Mouse (Mus musculus) splenic B cell, adult 2 months (primary cell): ENCODE results near the gene D7Ertd443e.

ENCODE experiments used
- DNase-seq: peaks from one replicate; pipeline ENCODE4 v3.0.0-alpha.2; 2011; ENCODE audit warnings: low read depth, low spot score
- H3K27me3 ChIP-seq: 2 replicates; pipeline ENCODE4 v1.6.1; 2012; ENCODE audit warnings: mild to moderate bottlenecking, low read length, moderate library complexity, mixed read lengths; ENCODE audit not compliant: control insufficient read depth, poor library complexity, insufficient read depth, severe bottlenecking
- H3K36me3 ChIP-seq: 2 replicates; pipeline ENCODE4 v1.6.1; 2012; ENCODE audit warnings: mild to moderate bottlenecking, low read length, moderate library complexity, mixed read lengths; ENCODE audit not compliant: control insufficient read depth, poor library complexity, insufficient read depth, severe bottlenecking

D7Ertd443e gene

DNA sequence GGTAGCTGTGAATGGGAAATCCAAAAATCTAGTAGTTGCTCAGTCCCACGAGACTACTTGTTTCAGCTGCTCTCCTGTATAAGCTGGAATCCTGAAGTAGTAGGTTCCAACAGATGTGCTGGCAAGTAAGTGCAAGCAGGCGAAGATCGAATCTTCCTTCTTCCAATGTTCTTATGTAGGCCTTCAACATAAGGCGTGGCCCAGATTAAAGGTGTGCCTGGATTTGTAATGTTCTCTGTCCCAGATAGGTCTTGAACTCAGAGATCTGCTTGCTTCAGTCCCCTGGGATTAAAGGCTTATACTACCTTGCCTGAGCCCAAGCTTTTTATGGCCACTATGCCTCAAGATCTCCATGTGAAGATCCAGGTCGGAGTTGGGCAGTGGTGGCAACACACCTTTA is at the start of gene D7Ertd443e:
Gene D7Ertd443e, minus strand, starts transcription at position 101 of the 400 bp plus-strand sequence.
- Histone ChIP-seq H3K36me3 (no peaks in the 10 kb centered on the region), H3K27me3 (no peaks in the 10 kb centered on the region)
- no peak for DNase-seq

DNA sequence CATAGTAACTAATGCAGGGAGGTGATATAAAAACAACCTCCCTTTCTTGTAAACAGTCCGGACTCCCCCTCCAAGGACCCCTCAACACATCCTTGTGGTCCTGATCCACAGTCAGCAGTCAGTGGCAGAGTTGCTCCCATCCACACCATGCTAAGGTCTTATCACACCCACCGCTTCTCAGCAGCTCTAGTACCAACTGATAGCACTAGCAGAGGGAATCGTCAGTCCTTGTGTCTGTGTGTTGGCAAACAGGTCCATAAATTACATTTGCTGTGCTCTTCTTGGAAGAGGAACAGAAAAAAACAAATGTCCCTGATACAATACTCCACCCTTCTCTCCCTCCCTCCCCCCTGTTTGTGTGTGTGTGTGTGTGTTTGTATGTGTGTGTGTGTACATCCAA is 46.2 kb upstream of the D7Ertd443e start:
- Histone ChIP-seq H3K36me3 (no peaks in the 10 kb centered on the region), H3K27me3 (no peaks in the 10 kb centered on the region)
- no peak for DNase-seq

DNA sequence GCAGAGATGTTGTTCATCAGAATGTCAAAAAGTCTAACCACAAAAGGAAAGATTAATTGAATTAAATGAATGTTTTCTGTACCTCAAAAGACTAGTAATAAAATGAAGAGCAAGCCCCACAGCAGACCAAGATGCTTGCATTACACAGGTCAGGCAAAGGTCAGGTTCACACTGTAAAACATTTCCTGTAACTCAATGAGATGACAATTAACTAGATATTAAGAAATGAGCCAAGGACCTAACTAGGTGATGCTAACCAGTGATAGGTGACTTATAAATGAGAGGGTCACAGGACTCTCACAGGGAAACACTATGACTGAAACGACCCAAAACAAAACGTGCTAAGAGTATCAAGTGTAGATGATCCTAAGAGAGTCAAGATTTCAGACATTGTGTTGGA is 43.2 kb upstream of the D7Ertd443e start:
- Histone ChIP-seq H3K27me3 (no peaks in the 10 kb centered on the region), H3K36me3 (no peaks in the 10 kb centered on the region)
- DNase-seq = no peak

DNA sequence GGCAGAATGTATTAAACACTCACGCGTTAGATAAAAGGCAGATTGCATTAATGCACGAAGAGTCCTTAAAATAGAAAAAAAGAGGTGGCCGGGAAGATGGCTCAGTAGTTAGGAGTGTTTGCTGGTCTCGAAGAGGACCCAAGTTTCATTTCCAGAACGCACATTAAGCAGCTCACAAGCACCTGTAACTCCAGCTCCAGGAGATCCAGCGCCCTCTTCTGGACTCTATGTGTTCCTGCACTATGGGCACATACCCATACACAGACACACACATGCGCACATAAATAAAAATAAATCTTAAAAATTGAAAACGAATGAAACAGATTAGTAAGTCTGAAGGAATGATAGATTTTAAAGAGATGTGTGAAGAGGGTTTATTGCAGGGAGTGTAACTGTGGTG is 29.6 kb upstream of the D7Ertd443e start:
- no peaks in the 10 kb centered on the region for H3K36me3 ChIP-seq
- DNase-seq = no peak
- no peaks in the 10 kb centered on the region; the same call in 1 of the 2 replicates for H3K27me3 ChIP-seq

DNA sequence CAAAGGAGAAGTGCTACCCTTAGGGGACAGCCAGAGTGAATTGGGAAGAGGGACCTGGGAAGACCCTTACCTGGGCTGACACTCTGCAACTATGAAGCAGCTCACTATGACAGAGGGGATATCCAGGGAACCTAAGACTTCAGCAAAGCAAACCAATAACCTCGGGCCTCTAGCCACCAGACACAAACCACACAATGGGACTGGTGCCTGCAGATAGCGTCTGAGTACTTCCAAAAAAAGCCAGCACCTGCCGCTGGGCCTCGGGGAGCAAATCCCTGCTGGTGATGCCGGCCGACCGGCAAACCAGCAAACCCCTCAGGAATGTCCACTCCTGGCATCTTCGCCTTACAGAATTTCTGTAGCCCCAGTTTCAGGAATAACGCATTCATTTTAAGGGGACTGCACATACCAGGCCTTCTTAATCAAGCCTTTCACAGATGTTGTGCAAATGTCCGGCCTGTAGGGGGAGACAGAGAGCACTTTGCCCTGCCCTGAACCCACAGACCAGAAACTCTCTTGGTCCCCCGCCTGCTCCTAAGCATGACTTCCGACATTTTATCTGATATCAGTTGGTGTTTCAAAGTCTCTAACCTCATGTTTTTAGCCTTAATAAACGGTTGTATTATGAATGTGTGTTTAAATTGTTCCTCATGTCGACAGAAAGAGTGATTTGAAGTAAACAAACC is 28.7 kb upstream of the D7Ertd443e start:
- no peak for DNase-seq
- H3K36me3 ChIP-seq = no peaks in the 10 kb centered on the region

DNA sequence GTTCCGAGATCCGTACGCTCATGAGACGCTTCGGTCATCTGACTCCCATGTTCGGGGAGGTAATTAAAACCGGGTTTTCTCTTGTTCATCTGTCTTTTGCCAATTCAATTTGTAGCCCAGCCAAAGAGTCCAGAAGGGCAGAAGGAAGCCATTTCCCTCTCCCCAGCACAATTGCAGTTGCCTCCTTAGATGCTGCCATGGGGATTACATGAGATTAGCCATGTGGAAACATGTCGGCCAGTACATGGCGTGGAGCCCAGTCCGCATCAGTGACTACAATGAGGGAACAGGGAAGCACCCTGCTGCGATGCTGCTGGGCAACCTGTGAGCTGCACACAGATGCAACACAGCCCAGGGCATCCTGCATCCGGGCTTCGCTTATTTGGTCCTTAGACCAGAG is 23.2 kb upstream of the D7Ertd443e start:
- no peak for DNase-seq
- no peaks in the 10 kb centered on the region for H3K36me3 ChIP-seq

More for the DNA sequence above, 28.7 kb upstream of the D7Ertd443e start:
- H3K27me3 ChIP-seq = no peaks in the 10 kb centered on the region; the same call in 1 of the 2 replicates

DNA sequence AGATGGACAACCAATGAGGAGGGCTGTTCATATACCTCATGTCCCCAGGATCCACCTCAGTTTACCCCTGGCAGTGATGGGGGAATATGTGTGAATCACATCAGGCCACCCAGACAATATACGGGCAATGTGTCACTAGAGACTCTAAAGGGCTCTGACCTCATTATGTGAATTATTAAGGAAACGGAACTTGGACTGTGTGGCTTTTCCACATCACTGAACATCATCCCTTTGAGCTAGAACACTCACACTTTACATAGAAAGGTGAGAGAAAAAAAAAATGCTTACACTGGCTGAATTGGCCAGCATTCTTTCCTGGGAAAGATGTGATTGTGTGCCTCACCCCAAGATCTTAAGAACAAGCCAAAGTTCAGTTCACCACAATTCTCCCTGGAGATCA is 15.3 kb upstream of the D7Ertd443e start:
- DNase-seq = no peak
- H3K36me3 ChIP-seq = no peaks in the 10 kb centered on the region
- no peaks in the 10 kb centered on the region for H3K27me3 ChIP-seq

More for the DNA sequence above, 23.2 kb upstream of the D7Ertd443e start:
- no peaks in the 10 kb centered on the region for H3K27me3 ChIP-seq

DNA sequence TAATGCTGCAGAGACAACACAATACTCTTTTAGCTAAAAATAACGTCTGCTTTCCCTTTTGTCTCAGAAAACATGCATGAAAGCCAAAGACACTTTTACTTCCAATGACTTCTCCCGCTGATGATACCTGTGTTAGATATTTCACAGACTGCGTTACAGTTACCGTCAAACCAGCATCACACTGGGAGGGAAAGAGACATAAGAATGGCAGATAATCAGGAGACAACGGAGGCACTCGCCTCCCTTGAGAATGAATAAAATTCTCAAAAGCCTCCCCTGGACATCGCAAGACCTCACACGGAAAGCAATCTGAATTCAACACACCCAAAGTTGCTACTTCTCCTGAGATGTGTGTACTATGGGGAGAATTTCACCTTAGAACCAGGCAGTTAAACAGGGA is 11.3 kb upstream of the D7Ertd443e start:
- Histone ChIP-seq H3K36me3 (no peaks in the 10 kb centered on the region), H3K27me3 (no peaks in the 10 kb centered on the region)
- DNase-seq = no peak

DNA sequence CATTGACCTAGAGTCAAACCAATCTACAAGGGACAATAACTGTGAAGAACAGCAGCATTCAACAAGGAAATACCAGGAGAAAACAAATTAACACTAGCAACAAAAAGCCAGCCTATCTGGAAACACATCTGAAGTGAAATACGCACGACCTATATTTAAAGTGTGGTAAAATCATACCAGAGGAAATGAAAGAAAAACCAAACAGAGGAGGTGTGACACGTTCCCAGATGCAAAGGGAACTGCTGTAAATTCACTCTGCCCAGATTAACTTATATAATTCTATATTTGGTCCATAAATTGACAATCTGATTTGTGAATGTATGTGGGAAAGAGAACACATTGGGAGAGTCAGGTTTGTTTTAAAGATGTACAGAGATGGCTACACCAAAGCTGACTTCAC is 2.7 kb downstream of the D7Ertd443e start:
- no peak for DNase-seq
- no peaks in the 10 kb centered on the region for H3K36me3 ChIP-seq
- no peaks in the 10 kb centered on the region for H3K27me3 ChIP-seq

DNA sequence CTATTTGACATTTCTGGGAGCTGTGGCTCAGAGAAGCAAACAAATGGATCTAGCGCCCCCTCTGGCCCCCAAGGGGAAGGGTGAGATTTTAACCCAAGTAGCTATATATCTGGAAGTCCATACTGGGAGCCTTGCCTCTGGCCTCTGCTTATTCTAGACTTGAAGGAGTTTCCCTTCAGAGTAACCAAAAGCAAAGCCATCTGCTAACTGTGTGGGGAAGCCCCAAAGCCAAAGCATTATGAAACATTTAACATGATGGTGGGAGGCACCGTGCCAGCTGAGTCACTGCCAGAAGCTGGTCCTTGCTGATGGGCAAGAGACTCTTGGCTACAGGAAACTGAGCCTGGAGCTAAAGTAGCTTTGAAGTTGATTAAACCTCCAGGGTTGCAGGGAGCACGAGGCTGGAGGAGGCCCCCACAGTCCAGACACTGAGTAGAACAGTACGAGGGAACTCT is 4.0 kb downstream of the D7Ertd443e start:
- Histone ChIP-seq H3K27me3 (no peaks in the 10 kb centered on the region), H3K36me3 (no peaks in the 10 kb centered on the region)
- no peak for DNase-seq

DNA sequence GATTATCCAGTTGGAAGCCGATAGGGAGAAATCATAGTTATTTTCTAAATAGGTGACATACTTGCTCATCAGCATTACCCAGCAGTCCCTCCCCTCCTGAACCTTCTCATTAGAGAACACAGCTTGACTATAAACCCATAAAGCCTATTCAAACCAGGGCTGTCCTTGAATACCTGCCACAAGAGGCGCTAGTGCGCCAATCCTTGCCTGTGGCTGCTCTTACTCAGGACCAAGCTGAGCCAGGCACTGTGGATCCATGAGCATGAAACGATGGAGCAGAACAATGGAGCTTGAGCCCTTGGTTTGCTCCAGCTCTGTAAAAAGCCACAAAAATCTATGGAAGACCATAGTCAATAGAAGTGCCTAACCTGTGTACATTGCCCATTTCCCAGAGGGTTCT is 7.2 kb downstream of the D7Ertd443e start:
- Histone ChIP-seq H3K36me3 (no peaks in the 10 kb centered on the region), H3K27me3 (no peaks in the 10 kb centered on the region)
- no peak for DNase-seq

DNA sequence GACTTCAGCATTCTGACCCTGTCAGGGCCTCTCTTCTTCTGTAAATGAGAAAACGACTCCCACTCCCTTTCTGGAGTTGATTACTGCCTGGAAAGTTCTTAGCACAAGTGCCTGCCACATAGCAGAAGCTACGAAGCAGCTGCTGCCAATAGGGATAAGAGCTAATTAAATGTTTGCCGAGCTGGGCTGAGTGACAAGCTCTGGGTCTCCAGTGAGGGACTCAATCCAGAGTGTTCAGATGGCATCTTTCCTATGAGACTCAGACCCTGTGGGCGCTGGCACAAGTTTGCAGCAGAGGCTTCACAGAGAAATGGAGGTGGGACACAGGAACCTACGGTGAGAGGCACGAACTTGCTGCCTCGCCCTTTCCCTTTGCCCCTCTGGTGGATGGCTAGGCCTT is 8.7 kb downstream of the D7Ertd443e start:
- DNase-seq = no peak
- no peaks in the 10 kb centered on the region for H3K36me3 ChIP-seq

DNA sequence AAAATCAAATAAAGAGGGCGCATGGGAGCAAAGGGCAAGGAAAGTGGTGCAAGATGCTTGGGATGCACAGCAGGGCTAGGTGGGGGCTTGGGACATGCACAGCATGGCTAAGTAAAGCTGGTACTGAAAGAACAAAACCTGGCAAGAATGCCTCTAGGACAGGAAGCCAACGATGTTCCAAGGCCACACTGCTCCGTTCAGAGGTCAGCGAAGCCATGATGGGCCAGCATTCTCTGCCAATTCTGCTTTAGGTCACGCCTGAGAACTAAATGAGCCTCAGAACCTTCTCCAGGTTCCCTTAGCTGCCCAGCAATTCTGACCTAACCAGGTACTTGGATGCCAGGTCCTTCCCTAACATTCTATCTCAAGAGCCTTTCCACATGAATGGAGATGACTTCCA is 13.2 kb downstream of the D7Ertd443e start:
- Histone ChIP-seq H3K36me3 (no peaks in the 10 kb centered on the region), H3K27me3 (no peaks in the 10 kb centered on the region)
- DNase-seq = no peak

More for the DNA sequence above, 8.7 kb downstream of the D7Ertd443e start:
- H3K27me3 ChIP-seq = no peaks in the 10 kb centered on the region

DNA sequence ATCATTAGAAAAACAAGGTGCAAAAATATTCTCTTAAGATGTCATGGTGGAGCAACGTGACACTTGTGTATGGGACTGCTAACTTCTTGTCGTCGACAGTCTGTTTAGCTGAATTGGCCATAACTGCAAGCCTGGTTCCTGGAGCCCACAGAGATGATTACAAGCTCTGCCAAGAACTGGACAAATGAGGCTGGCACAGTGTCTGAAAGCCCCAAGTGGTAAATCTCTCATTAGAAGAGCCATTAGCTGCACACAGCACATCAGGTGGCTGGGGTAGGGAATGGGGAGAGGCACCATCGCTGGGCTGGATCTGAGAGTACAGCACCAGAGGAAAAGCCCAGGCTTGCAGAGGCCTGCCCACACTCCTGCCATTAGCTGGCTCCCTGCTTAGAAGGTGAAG is 16.2 kb downstream of the D7Ertd443e start:
- DNase-seq = no peak
- H3K36me3 ChIP-seq = no peaks in the 10 kb centered on the region
- no peaks in the 10 kb centered on the region for H3K27me3 ChIP-seq

DNA sequence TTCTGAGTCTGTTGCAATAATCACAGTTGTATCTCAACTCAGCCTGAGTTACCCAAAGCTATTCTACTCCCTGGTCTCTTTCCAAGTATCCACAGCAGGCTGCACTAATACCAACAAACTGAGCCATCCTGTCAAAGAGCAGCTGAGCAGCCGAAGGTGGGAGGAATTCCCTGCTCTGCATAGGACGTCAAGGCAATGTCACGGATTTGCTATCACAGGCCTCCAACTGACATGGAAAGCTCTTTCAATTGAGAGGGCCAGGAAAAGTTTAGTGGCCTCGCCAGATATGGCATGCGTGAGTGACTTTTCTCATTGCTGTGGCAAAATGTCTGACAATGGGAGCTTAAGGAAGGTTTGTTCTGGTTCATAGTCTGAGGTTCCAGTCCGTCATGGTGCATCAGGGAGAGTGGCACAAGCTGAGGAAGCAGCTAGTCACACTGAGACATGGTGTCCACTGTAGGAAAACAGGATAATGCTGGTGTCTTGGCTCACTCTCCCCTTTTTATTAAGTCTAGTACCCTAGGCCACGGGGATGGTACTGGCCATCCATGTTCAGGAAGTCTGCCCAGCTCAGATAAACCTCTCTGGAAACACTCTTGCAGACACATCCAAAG is 23.1 kb downstream of the D7Ertd443e start:
- no peaks in the 10 kb centered on the region for H3K27me3 ChIP-seq
- DNase-seq = no peak
- H3K36me3 ChIP-seq = no peaks in the 10 kb centered on the region
